Mouse (Mus musculus): Measurements from ENCODE around the gene Dock10. TPM values are rescaled to one million over a fixed set of nuclear protein-coding genes. Genes with fewer than 3 reads are reported as not detected.

Gene Dock10
- 32.3 and 36.5 TPM in 2 replicates for polyA plus RNA-seq (2012; rRNA removed)

DNA sequence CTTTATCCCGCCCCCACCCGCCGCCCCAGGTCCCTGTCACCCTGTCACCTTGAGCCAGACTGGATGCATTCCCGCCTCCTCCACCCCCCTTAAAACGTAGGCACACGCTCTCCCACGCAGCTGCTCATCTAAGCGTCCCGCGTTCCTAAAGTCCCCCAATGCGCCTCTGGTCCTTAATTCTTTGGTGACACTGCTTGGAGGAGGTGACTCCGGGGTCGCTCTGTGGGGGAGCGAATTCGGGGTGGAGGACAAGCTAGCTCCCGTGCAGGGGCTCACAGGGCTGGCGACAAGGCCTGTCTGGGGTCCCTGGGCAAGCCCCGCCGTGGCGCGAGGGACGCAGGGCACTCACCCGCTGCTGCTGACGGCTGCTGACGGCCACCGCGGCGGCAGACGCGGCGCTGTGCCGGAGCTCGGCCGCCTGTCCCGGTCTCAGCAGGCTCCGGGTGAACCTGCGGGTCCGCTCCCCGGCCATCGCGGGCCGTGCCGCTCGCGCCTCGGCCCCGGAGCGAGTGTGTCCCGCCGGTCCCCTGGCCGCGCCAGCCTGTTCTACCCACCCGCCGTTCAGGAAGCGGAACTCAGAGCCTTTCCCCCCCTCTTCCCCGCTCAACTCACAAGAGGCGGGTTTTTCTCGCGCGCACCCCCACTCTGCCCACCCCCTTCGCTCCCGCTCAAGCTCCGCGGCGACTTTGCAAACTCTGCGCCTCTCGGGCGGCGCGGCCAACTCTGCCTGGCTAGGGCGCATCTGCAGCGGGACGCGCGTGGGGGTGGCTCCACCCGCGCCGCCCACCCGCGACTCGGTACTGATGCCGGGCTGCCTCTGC, at the start of gene Dock10:
Gene Dock10, minus strand, starts transcription at position 551 of the 821 bp plus-strand sequence.
- peak; percentile 85 for DNase-seq
- H3K4me1 ChIP-seq (replicated peaks; ENCODE audit: control insufficient read depth, insufficient read depth, low read length) = peaks cover 12% of the 10 kb centered on the region
- peak within 1 kb of the TSS; percentile 78 for H3K4me3 ChIP-seq (ENCODE audit: control insufficient read depth, insufficient read depth, low read length)
- no peaks in the 10 kb centered on the region for H3K36me3 ChIP-seq (ENCODE audit: control insufficient read depth, insufficient read depth, low read length)
- H3K27ac ChIP-seq (ENCODE audit: control insufficient read depth, insufficient read depth, low read length) = peak within 1 kb of the TSS; percentile 78; the same call in 1 of the 2 replicates
- H3K27me3 ChIP-seq (ENCODE audit: control insufficient read depth, insufficient read depth, low read length) = no peaks in the 10 kb centered on the region
- TF ChIP-seq POLR2A (IDR thresholded peaks at IDR 0.05; ENCODE audit: control insufficient read depth, extremely low read depth, insufficient read depth, low read length, poor library complexity) (peak; percentile 72), CTCF (IDR thresholded peaks at IDR 0.05; ENCODE audit: borderline replicate concordance, control insufficient read depth, extremely low read depth, insufficient read depth, low read length, poor library complexity) (peak; percentile 57; the same call in 1 of the 2 replicates)
- WGBS = under 1% methylated on average over 80 of the region's 82 CpGs

DNA sequence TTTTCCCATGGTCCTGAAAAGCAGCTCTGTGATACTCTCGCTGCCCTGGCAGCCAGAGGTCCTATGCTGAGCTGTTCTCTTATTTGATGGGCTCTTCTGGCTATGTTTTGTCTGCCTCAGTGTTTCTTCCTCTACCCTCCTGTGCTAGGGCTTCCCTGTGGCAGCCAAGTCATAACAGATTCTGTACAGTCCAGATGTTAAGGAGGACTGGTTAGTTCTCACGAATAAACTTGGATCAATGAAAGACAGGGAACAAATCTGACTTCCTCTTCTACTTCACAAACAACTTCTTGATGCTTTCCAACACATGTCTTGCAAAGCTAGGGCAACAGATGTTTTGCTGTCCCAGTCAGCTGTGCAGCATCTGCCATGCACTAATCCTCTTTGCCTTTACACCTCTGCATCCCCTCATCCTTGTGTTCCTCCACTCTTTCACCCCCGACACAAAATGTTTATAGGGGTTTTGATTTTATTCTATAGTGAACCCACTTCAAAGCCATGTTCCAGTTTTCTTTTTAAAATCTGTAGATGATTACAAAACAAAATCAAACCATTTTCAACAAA, 48.6 kb upstream of the Dock10 start:
- TF ChIP-seq CTCF (IDR thresholded peaks at IDR 0.05; ENCODE audit: borderline replicate concordance, control insufficient read depth, extremely low read depth, insufficient read depth, low read length, poor library complexity) (no peak), POLR2A (IDR thresholded peaks at IDR 0.05; ENCODE audit: control insufficient read depth, extremely low read depth, insufficient read depth, low read length, poor library complexity) (no peak)
- Histone ChIP-seq H3K27me3 (ENCODE audit: control insufficient read depth, insufficient read depth, low read length) (no peaks in the 10 kb centered on the region), H3K4me1 (replicated peaks; ENCODE audit: control insufficient read depth, insufficient read depth, low read length) (no peaks in the 10 kb centered on the region), H3K36me3 (ENCODE audit: control insufficient read depth, insufficient read depth, low read length) (no peaks in the 10 kb centered on the region), H3K4me3 (ENCODE audit: control insufficient read depth, insufficient read depth, low read length) (no peak overlapping the region), H3K27ac (ENCODE audit: control insufficient read depth, insufficient read depth, low read length) (no peak overlapping the region)
- no peak for DNase-seq
- 77% methylated on average over 3 of the region's 3 CpGs for WGBS

DNA sequence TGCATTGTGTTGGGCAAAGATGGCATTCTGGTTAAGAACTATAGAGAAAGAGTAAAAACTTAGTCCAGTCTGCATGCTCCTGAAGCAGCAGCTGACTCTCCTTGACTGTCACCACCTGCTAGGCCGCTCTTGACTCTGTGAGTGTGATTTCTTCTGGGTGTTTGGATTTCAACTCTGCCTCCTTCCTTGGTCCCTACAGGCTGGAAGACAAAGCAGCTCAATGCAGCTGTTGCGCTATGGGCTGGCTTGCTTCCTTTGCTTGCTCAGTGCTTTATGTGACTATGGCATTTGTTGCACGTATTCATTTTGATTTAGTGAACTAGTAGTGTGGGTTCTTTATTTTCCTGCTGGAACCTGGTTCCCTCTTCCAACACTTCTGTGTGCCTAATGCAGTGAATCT, 43.7 kb upstream of the Dock10 start:
- no peak for DNase-seq

DNA sequence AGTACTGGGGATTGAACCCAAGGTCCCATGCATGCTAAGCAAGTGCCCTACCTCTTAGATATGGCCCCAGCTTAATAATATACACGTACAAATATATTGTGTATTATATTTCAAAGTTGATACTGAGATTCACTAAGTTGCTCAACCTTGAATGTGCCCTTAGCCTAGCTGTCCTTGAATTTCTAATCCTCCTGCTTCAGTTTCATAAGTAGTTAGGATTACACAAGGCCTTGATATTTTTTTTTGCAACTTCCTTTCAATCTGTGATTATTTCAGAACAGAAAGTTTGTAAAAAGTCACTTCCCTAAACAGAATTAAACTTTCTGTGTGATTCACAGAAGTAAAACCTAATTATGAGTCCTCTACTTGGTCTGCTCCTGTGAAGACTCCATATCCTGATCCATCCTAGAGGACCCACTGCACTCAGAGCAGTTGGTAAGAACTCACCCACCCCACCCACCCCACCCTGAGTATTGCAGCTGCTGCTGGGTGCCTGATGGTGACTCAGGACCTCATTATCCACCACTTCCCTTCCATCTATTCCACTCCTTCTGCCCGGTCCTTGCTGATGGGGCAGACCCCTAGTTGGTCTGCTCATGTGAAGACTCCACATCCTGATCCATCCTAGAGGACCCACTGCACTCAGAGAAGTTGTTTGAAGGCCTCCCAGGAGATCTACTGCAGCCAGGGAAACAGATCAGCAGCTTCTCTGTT, 26.9 kb upstream of the Dock10 start:
- Histone ChIP-seq H3K4me3 (ENCODE audit: control insufficient read depth, insufficient read depth, low read length) (no peak overlapping the region), H3K27ac (ENCODE audit: control insufficient read depth, insufficient read depth, low read length) (no peak overlapping the region), H3K36me3 (ENCODE audit: control insufficient read depth, insufficient read depth, low read length) (no peaks in the 10 kb centered on the region), H3K4me1 (replicated peaks; ENCODE audit: control insufficient read depth, insufficient read depth, low read length) (no peaks in the 10 kb centered on the region), H3K27me3 (ENCODE audit: control insufficient read depth, insufficient read depth, low read length) (no peaks in the 10 kb centered on the region)
- 70% methylated on average over 2 of the region's 2 CpGs for WGBS
- TF ChIP-seq POLR2A (IDR thresholded peaks at IDR 0.05; ENCODE audit: control insufficient read depth, extremely low read depth, insufficient read depth, low read length, poor library complexity) (no peak), CTCF (IDR thresholded peaks at IDR 0.05; ENCODE audit: borderline replicate concordance, control insufficient read depth, extremely low read depth, insufficient read depth, low read length, poor library complexity) (no peak)
- no peak for DNase-seq

More for the DNA sequence above, 43.7 kb upstream of the Dock10 start:
- H3K36me3 ChIP-seq (ENCODE audit: control insufficient read depth, insufficient read depth, low read length) = no peaks in the 10 kb centered on the region
- H3K27ac ChIP-seq (ENCODE audit: control insufficient read depth, insufficient read depth, low read length) = no peak overlapping the region
- TF ChIP-seq POLR2A (IDR thresholded peaks at IDR 0.05; ENCODE audit: control insufficient read depth, extremely low read depth, insufficient read depth, low read length, poor library complexity) = no peak
- no peak for TF ChIP-seq CTCF (IDR thresholded peaks at IDR 0.05; ENCODE audit: borderline replicate concordance, control insufficient read depth, extremely low read depth, insufficient read depth, low read length, poor library complexity)
- no peaks in the 10 kb centered on the region for H3K27me3 ChIP-seq (ENCODE audit: control insufficient read depth, insufficient read depth, low read length)
- H3K4me1 ChIP-seq (replicated peaks; ENCODE audit: control insufficient read depth, insufficient read depth, low read length) = no peaks in the 10 kb centered on the region
- 94% methylated on average over 3 of the region's 3 CpGs for WGBS
- no peak overlapping the region for H3K4me3 ChIP-seq (ENCODE audit: control insufficient read depth, insufficient read depth, low read length)

DNA sequence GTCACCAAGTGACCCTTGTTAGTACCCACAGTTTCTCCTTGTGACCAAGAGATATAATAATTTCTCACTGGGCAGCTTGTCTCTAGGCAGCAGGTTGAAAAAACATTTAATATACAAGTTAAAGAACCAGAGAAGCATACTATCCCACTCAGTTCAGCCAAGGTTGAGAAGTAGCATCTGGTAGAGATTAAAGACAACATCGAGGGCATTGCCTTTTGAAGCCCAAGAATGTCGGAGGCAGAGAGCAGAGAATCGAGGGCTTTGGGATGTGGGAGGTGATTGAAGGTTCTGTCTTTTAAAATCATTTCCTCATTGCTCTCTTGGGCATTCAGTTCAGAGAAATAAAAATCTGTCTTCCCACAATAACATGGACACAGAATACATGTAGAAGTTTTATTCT, 25.8 kb upstream of the Dock10 start:
- Histone ChIP-seq H3K4me1 (replicated peaks; ENCODE audit: control insufficient read depth, insufficient read depth, low read length) (no peaks in the 10 kb centered on the region), H3K4me3 (ENCODE audit: control insufficient read depth, insufficient read depth, low read length) (no peak overlapping the region), H3K27ac (ENCODE audit: control insufficient read depth, insufficient read depth, low read length) (no peak overlapping the region), H3K27me3 (ENCODE audit: control insufficient read depth, insufficient read depth, low read length) (no peaks in the 10 kb centered on the region), H3K36me3 (ENCODE audit: control insufficient read depth, insufficient read depth, low read length) (no peaks in the 10 kb centered on the region)
- TF ChIP-seq POLR2A (IDR thresholded peaks at IDR 0.05; ENCODE audit: control insufficient read depth, extremely low read depth, insufficient read depth, low read length, poor library complexity) (no peak), CTCF (IDR thresholded peaks at IDR 0.05; ENCODE audit: borderline replicate concordance, control insufficient read depth, extremely low read depth, insufficient read depth, low read length, poor library complexity) (no peak)
- 91% methylated on average over 3 of the region's 3 CpGs for WGBS
- DNase-seq = no peak

GRCm38 (mm10) chr1:80765504-80765903, 7.2 kb upstream of the Dock10 start:
- H3K4me1 ChIP-seq (replicated peaks; ENCODE audit: control insufficient read depth, insufficient read depth, low read length) = peaks cover 2% of the 10 kb centered on the region; the same call in 1 of the 2 replicates
- H3K36me3 ChIP-seq (ENCODE audit: control insufficient read depth, insufficient read depth, low read length) = no peaks in the 10 kb centered on the region
- no peak overlapping the region for H3K4me3 ChIP-seq (ENCODE audit: control insufficient read depth, insufficient read depth, low read length)
- DNase-seq = peak; percentile 21
- H3K27ac ChIP-seq (ENCODE audit: control insufficient read depth, insufficient read depth, low read length) = no peak overlapping the region
- 4% methylated on average over 2 of the region's 2 CpGs for WGBS
- TF ChIP-seq POLR2A (IDR thresholded peaks at IDR 0.05; ENCODE audit: control insufficient read depth, extremely low read depth, insufficient read depth, low read length, poor library complexity) = no peak
- no peak for TF ChIP-seq CTCF (IDR thresholded peaks at IDR 0.05; ENCODE audit: borderline replicate concordance, control insufficient read depth, extremely low read depth, insufficient read depth, low read length, poor library complexity)
- H3K27me3 ChIP-seq (ENCODE audit: control insufficient read depth, insufficient read depth, low read length) = no peaks in the 10 kb centered on the region
